Mouse (Mus musculus) embryo, embryonic 11 days (tissue): ENCODE measurements around the gene U90926.

Source experiments
- DNase-seq: peaks from one replicate; pipeline ENCODE4 v3.0.0-alpha.2; 2015

The U90926 gene

DNA sequence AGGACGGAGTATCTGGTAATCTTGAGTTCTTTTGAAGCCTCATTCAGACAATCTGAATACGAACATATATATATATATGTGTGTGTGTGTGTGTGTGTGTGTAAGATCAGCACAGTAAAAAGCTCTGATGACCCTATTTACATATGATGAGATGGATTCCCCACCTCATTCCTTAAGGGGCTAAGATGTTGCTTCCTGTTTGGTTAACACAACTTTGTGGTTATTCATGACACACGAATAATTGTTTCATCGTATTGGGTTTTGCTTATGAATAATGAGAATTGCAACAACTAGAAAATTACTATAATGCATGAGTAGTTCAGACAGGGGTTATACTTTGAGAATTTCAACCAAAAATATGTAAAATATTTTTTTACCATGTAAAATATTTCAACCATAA, at the start of gene U90926:
TSS of gene U90926 (minus strand) at position 101 of the 400 bp plus-strand sequence.
- no peak for DNase-seq

GRCm38 (mm10) chr5:92263761-92264359, 48.7 kb upstream of the U90926 start:
- DNase-seq, result peak; percentile 40

- no peak for DNase-seq
These were observed 47.4 kb upstream of the U90926 start for GRCm38 (mm10) chr5:92262646-92263045.

GRCm38 (mm10) chr5:92256218-92256617, 41.0 kb upstream of the U90926 start, which contains the start of gene Ppef2:
TSS of gene Ppef2 (minus strand) at chr5:92256278.
- peak; percentile 48 for DNase-seq

DNA sequence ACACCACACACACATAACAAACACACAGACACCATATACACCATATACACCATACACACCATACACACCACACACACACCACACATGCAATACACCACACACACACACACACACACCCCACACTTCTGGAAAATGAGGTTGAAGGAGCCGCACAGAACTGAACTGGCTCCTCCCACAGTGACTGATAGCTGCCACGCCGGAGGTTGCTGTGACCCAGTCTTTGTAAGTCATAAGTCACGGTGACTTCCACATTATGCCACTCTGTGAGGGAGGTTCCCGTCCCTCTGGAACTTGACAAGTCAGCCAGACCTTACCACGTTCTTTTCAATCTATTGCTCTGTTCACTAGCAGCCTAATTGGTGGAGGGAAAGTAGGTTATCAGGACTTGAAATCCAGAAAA, 39.3 kb upstream of the U90926 start:
- DNase-seq, result no peak

DNA sequence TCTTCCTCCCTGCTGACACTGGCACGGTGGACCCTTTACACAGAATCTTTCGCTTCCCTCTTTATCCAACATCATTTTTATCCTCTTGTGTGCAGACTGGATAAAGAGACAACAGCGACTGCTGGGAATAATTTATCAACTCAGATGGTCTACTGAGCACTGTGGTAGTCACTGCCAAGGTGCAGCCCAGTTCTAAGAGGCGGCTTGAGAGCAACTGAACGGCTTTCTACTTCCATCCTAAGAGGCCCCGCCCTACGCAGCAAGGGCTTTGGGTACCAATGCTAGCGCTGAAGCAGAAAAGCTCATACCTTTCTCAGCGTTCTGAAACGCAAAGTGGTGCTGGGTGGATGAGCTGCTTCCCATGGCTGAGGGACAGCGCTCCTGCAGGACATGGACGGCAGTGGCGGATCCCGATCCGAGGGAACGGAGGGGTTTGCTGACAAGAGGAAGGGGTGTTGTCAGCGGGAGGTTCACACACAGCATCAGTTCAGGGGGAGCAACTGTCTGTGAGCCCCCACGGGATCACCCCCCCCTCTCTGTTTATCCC, 37.7 kb upstream of the U90926 start:
- DNase-seq, result peak; percentile 63

DNA sequence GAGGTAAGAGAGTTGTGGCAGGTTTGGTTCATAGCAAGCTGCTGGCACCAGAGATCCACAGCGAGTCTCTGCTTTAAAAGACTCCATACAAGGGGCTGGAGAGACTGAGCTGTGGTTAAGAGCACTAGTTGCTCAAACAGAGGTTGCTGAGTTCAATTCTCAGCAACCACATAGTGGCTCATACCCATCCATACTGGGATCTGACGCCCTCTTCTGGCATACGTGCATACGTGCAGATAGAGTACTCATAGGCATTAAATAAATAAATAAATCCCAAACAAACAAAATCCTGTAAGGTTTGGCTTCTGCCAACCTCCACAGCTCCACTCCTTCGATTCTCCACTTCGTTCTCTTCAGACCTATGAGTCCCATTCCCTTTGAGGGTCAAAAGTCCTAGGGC, 36.8 kb upstream of the U90926 start:
- no peak for DNase-seq

DNA sequence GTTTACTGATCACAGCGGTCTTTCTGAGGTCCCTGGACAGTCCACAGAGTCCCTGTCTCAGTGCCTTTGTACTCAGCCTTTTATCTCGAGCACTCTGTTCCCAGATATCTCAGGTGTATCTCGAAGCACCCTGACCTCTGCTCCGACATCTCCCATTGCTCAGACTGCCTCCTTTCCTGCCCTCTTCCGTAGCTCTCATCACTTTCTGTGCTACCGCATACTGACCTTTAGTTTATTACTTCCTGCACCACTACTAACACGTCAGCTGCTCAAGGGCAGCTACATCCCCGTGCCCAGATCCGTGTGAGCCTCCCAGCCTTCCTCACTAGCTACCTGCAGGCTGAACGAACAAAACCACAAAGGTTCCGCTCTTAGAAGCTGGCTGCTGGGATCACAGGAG, 33.4 kb upstream of the U90926 start:
- DNase-seq, result no peak

DNA sequence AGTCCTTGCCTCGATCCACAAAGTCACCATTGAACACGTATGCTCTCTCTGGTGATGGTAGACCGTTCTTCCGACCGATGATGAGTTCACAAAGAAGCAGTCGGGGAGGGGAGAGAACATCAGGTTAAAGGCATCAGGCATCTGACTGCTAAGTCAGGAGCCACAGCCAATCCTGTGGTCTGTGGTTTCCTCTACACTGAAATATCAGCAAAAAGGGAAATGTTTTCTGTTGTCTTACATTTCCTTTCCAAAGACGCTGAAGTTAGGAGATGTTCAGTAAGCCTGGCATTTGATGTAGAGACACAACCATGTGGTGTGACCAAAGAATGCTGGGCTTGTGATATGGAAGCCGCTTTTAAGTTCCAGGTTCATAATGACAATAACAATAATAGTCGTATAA, 30.3 kb upstream of the U90926 start:
- DNase-seq, result no peak

GRCm38 (mm10) chr5:92244900-92245299, 29.7 kb upstream of the U90926 start:
- DNase-seq, result no peak

DNA sequence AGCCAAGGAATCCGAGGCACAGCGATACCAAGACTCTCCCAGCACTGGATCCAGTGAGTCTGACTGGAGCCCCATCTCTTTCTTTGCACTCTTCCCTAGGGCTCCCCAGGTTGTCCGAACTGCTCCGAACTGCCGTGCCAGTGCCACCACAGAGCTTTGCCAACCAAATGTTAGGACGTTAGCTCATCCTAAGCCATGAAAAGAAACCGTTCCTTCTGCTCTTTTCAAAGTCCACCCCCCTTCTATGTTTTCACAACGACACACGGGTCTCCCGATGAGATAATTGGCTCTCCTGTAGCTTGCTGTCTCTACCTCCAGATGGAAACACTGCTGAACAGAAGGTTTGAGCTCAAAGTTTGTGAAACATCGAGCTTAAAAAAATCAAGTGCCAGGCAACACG, 25.6 kb upstream of the U90926 start:
- no peak for DNase-seq

DNA sequence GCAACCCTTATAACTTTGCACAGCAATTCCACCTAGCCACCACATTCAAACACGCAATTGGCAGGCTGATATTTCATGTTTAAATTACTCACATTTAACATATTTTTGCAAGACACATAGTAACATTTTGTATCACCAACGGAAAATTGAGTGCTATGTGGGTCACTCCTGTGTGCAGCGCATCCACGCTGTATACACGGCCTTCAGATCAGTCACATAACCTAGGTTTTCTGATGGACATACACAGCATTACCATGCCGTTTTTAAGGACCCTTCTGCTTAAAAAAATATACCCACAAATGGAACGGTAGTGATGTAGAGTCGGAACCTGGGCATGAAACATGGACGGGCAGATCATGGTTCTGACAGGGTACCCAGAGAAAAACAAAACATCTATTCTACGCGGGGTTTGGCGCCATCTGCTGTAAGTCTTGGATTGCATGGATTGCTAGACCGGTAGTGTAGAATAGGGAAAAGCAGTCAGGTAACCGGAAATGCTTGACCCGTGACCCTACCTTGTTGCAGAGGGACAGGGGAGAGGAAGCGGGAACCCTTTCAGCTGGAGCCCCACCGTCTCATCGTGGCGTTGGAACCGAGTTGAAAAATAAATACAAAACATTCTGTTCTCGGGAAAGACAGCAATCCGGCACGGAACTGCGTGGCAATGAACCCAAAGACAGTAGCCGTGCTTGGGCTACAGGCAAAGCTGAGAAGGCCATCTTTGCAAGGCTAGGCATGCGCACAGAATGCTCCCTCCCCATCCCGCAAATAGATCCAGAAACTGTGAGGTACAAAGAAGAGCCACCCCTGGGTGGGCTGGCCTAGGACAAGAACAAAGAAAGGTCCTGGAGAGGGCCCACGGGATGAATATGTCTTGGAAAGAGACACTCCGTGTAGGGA, 24.4 kb upstream of the U90926 start:
- peak; percentile 80 for DNase-seq

- no peak for DNase-seq
These were observed 19.8 kb upstream of the U90926 start for GRCm38 (mm10) chr5:92234939-92235557.

DNA sequence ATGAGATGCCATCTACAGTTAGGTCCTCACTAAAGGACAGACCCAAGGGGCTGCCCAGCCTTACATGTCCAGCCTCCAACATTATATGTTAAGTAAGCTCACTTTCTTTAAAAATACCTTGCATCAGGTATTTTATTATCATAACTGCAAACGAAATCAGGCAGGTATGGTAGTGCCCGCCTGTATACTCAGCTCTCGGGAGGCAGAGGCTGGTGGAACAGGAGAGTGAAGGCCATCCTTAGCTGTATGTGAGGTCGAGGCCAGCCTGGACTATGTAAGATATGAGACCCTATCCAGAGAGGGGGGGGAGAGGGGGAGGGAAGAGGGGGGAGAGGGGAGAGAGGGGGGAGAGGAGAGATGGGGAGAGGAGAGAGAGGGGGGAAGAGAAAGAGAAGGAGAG, 18.2 kb upstream of the U90926 start:
- DNase-seq, result no peak

DNA sequence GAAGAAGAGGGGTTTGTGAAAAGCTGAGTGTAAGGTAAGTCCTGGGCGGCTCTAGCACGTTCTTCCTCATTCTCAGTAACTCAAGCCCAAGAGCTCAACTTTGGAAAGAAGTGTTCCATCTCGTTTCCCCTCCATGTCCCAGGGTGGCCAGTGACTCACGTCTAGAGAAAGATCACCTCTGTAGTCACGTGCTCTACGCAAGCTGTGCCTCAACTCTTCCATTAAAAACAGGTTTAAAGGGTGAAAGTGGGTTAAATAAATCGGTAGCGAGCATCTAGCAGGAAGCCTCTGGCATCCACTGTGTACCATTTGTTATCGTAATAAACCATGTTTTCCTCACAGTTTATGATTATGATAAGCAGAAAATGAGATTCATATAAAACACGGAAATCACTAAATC, 16.6 kb upstream of the U90926 start:
- DNase-seq, result no peak

DNA sequence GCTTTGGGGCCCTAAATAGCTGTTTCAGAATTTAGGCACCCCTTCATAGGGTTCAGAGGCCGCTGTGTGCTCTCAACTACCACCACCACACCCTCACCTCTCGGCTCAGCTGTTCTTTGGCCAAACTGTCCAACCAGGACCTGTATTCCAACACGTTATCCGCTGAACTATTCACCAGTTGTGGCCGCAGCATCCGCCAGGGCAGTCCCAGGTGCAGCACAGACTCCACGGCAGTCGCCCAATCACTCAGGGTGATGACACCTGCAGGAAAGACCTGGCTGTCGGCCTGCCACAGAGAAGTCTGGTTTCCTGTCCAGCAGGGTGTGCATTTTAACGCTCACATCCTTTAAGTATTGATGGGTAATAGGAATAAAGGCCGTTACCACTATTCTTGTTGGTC, 15.1 kb upstream of the U90926 start:
- no peak for DNase-seq

DNA sequence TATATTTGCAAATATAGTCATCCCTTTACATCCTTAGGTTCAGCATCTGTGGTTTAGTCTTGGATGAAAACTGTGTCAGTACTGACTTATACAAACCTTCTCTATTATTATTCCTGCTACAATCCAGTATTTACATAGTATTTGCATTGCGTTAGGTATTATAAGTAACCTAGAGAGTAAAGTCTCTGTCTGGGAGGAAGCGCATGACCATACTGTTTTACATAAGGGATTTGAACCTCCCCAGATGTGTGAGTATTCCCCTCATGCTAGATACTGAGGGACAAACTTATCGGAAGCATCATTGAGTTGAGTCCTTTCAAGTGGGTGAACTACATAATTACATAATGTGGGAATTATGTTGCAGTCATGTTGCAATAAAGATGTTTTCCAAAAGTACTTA, 14.3 kb upstream of the U90926 start:
- no peak for DNase-seq

GRCm38 (mm10) chr5:92228776-92229175, 13.6 kb upstream of the U90926 start:
- DNase-seq, result peak; percentile 23

GRCm38 (mm10) chr5:92227782-92228181, 12.6 kb upstream of the U90926 start:
- DNase-seq, result no peak

DNA sequence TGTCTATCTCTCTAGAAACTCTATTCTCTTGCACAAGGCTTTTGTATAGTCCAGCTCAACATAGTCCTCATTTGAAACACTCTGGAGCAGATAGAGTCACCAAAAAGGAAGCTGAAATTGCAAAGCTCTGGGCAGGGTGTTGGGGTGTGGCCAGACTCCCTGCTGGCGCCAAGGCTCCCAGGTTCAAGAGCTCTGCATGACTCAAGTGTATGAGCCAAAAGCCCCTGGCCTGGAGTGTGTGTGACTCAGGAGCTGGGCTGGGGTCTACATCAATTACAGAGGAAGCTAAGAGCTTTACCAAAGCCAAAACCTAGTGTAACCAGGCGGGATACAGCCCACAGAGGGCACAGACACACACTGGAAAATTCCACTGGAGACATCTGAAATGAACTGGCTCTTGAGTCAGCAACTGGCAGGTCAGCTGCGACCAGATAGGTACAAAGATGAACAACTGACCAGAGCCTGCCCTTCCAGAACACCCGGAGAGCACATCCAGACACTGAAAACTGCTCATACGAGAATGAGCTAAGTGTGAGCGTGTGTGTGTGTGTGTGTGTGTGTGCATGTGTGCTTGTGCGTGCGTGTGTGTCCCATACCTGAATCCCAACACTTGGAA, 5.2 kb upstream of the U90926 start:
- DNase-seq, result no peak

DNA sequence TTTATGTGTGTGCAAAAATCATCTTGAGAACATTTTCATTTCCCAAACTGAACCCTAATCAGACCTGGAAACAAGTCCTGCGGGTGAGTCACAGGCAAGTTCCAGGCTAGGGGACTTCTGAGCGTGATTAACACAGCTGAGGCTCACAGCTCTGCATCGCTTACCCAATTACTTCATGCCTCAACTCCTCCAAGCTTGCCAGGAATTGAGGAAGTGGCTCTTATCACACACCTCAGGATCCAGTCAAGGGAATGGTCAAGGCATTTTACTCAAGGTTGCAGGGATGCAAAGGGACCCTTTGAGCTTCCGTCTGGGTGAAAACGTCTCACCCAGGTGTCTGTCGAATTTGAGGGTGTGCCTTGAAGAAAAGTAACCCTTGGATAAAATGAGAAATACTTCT, 4.6 kb upstream of the U90926 start:
- DNase-seq, result no peak

DNA sequence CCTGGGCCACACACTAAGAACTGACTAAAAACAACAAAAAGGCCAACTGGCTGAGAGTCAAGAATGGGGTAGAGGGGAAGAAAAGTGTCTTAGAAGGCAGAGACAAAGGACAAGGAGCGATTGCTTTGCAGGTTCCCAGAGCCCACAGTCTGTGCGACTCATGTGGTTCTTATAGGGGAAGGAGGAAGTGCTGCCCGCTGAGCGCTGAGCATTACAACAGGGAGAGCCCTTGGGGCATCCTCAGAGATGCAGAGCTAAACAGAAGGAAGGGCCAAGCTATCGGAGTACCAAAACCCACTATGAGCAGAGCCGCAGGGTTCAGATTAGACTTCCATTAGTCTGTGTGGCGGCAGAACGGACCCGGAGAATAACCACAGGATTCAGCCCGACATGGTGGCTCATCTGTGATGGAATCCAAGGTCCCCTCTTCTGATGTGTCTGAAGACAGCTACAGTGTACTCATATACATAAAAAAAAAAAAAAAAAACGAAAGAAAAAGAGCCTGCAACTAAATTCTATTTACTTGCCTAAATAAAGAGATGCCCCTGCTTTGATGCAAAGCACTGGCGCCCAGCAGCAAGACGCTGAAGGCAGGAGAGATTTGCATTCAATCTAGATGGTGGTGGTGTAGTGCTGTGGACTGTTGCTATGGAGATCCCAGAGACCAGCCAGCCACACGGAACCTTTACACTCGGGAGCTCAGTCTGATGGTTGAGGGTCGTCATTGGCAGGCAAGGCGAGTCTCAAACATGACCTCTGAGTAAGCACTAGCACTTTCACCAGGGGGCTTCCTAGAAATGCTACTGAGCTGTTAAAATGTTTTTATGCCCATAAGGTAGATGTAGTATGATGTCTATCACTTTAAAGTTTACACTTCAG, 3.9 kb upstream of the U90926 start:
- DNase-seq, result no peak
